Mouse (Mus musculus) spleen, adult 2 months (tissue): ENCODE data around the gene Gm8439.

ENCODE experiments used
- CTCF ChIP-seq: fragments of 200-500 bp; IDR thresholded peaks from 2 replicates; pipeline ENCODE4 v1.5.1; 2011; ENCODE audit warnings: mild to moderate bottlenecking, inconsistent platforms; ENCODE audit not compliant: insufficient read depth, insufficient read length, insufficient replicate concordance; ENCODE audit errors: extremely low read depth
- POLR2A ChIP-seq: fragments of 200-500 bp; IDR thresholded peaks from 2 replicates; pipeline ENCODE4 v1.6.1; 2011; ENCODE audit warnings: low read depth, low read length, inconsistent platforms

DNA sequence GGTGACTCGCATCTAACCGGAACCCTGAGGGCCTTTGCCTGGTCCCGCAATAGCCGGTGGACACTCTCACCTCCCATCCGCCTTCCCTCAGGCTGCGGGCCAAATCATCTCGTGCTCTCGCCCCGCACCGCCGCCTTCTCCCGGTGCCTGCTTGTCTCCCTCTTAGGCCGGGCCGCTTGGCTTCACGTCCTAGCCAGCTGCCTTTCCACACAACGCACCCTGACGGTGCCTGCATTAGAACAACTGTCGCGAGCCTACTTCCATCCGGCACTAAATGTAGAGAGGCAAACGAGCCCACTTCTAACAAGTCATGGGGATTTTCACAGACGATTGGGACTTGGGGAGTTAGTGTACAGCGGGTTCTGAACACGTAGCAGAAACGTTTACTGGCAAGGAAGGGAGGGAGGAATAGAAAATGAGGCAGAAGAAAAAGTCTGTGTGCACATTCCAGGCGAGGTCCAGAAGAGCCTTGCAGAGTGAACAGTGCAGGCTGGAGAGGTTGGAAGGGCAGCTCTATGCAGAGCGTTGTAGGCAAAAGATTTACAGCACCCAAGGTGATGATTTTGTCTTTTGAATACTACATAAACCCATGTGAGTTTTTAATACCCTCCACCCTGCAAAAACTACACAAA lies 18.0 kb upstream of the Gm8439 start:
- no peak for TF ChIP-seq CTCF
- no peak for TF ChIP-seq POLR2A
